Mouse (Mus musculus): ENCODE results near the gene Pmf1. TPM values are rescaled to one million over a fixed set of nuclear protein-coding genes. Genes with fewer than 3 reads are reported as not detected.
"Not testable (repeated sequence)": the region's sequence is repeated elsewhere in the genome, so short reads cannot be mapped to it uniquely, and the experiment has no call there.

Pmf1 gene
- polyA plus RNA-seq, 1 experiment: 138 TPM

- Histone ChIP-seq H3K27me3 (ENCODE audit: control insufficient read depth, insufficient read depth, low read length) (no peaks in the 10 kb centered on the region), H3K27ac (ENCODE audit: control insufficient read depth, insufficient read depth, low read length) (no peak overlapping the region), H3K4me1 (replicated peaks; ENCODE audit: control insufficient read depth, insufficient read depth, low read length) (peaks cover 11% of the 10 kb centered on the region), H3K36me3 (ENCODE audit: control insufficient read depth, insufficient read depth, low read length) (no peaks in the 10 kb centered on the region), H3K4me3 (ENCODE audit: control insufficient read depth, insufficient read depth, low read length) (no peak overlapping the region)
- TF ChIP-seq CTCF (IDR thresholded peaks at IDR 0.05; ENCODE audit: borderline replicate concordance, control insufficient read depth, extremely low read depth, insufficient read depth, low read length, poor library complexity): peak; percentile 57; the same call in 1 of the 2 replicates
- TF ChIP-seq POLR2A (IDR thresholded peaks at IDR 0.05; ENCODE audit: control insufficient read depth, extremely low read depth, insufficient read depth, low read length, poor library complexity): no peak
- peak; percentile 60 for DNase-seq
- WGBS: 42% methylated on average over 27 of the region's 27 CpGs
These were observed 30.6 kb upstream of the Pmf1 start for GRCm38 (mm10) chr3:88440500-88441381.

GRCm38 (mm10) chr3:88439582-88439981 is 29.5 kb upstream of the Pmf1 start:
- TF ChIP-seq CTCF (IDR thresholded peaks at IDR 0.05; ENCODE audit: borderline replicate concordance, control insufficient read depth, extremely low read depth, insufficient read depth, low read length, poor library complexity) (no peak), POLR2A (IDR thresholded peaks at IDR 0.05; ENCODE audit: control insufficient read depth, extremely low read depth, insufficient read depth, low read length, poor library complexity) (no peak)
- DNase-seq: no peak
- WGBS: 86% methylated on average over 4 of the region's 4 CpGs
- no peak overlapping the region for H3K4me3 ChIP-seq (ENCODE audit: control insufficient read depth, insufficient read depth, low read length)
- peaks cover 6% of the 10 kb centered on the region for H3K4me1 ChIP-seq (replicated peaks; ENCODE audit: control insufficient read depth, insufficient read depth, low read length)
- no peaks in the 10 kb centered on the region for H3K36me3 ChIP-seq (ENCODE audit: control insufficient read depth, insufficient read depth, low read length)
- no peak overlapping the region for H3K27ac ChIP-seq (ENCODE audit: control insufficient read depth, insufficient read depth, low read length)
- H3K27me3 ChIP-seq (ENCODE audit: control insufficient read depth, insufficient read depth, low read length): no peaks in the 10 kb centered on the region

GRCm38 (mm10) chr3:88437454-88437853 is 27.3 kb upstream of the Pmf1 start:
- DNase-seq: no peak
- no peaks in the 10 kb centered on the region for H3K36me3 ChIP-seq (ENCODE audit: control insufficient read depth, insufficient read depth, low read length)
- H3K4me3 ChIP-seq (ENCODE audit: control insufficient read depth, insufficient read depth, low read length): no peak overlapping the region
- no peak for TF ChIP-seq CTCF (IDR thresholded peaks at IDR 0.05; ENCODE audit: borderline replicate concordance, control insufficient read depth, extremely low read depth, insufficient read depth, low read length, poor library complexity)
- no peak for TF ChIP-seq POLR2A (IDR thresholded peaks at IDR 0.05; ENCODE audit: control insufficient read depth, extremely low read depth, insufficient read depth, low read length, poor library complexity)
- 95% methylated on average over 10 of the region's 10 CpGs for WGBS
- H3K27me3 ChIP-seq (ENCODE audit: control insufficient read depth, insufficient read depth, low read length): no peaks in the 10 kb centered on the region
- peaks cover 6% of the 10 kb centered on the region for H3K4me1 ChIP-seq (replicated peaks; ENCODE audit: control insufficient read depth, insufficient read depth, low read length)
- H3K27ac ChIP-seq (ENCODE audit: control insufficient read depth, insufficient read depth, low read length): no peak overlapping the region

- no peaks in the 10 kb centered on the region for H3K36me3 ChIP-seq (ENCODE audit: control insufficient read depth, insufficient read depth, low read length)
- WGBS: 77% methylated on average over 29 of the region's 29 CpGs
These were observed 26.5 kb upstream of the Pmf1 start for GRCm38 (mm10) chr3:88436395-88437201.

GRCm38 (mm10) chr3:88435515-88435914 is 25.4 kb upstream of the Pmf1 start:
- Histone ChIP-seq H3K4me3 (ENCODE audit: control insufficient read depth, insufficient read depth, low read length) (no peak overlapping the region), H3K36me3 (ENCODE audit: control insufficient read depth, insufficient read depth, low read length) (no peaks in the 10 kb centered on the region), H3K4me1 (replicated peaks; ENCODE audit: control insufficient read depth, insufficient read depth, low read length) (peaks cover 3% of the 10 kb centered on the region), H3K27me3 (ENCODE audit: control insufficient read depth, insufficient read depth, low read length) (no peaks in the 10 kb centered on the region), H3K27ac (ENCODE audit: control insufficient read depth, insufficient read depth, low read length) (no peak overlapping the region)
- no peak for DNase-seq
- 88% methylated on average over 10 of the region's 10 CpGs for WGBS
- no peak for TF ChIP-seq CTCF (IDR thresholded peaks at IDR 0.05; ENCODE audit: borderline replicate concordance, control insufficient read depth, extremely low read depth, insufficient read depth, low read length, poor library complexity)
- no peak for TF ChIP-seq POLR2A (IDR thresholded peaks at IDR 0.05; ENCODE audit: control insufficient read depth, extremely low read depth, insufficient read depth, low read length, poor library complexity)

More at GRCm38 (mm10) chr3:88436395-88437201, 26.5 kb upstream of the Pmf1 start:
- TF ChIP-seq POLR2A (IDR thresholded peaks at IDR 0.05; ENCODE audit: control insufficient read depth, extremely low read depth, insufficient read depth, low read length, poor library complexity) (no peak), CTCF (IDR thresholded peaks at IDR 0.05; ENCODE audit: borderline replicate concordance, control insufficient read depth, extremely low read depth, insufficient read depth, low read length, poor library complexity) (0 out of 2 replicates have a peak, but pooled peaks have one; percentile 8)
- no peak for DNase-seq
- Histone ChIP-seq H3K4me1 (replicated peaks; ENCODE audit: control insufficient read depth, insufficient read depth, low read length) (peaks cover 6% of the 10 kb centered on the region), H3K27me3 (ENCODE audit: control insufficient read depth, insufficient read depth, low read length) (no peaks in the 10 kb centered on the region), H3K4me3 (ENCODE audit: control insufficient read depth, insufficient read depth, low read length) (no peak overlapping the region), H3K27ac (ENCODE audit: control insufficient read depth, insufficient read depth, low read length) (no peak overlapping the region)

GRCm38 (mm10) chr3:88428639-88429038 is 18.5 kb upstream of the Pmf1 start:
- H3K27me3 ChIP-seq (ENCODE audit: control insufficient read depth, insufficient read depth, low read length); H3K27ac ChIP-seq (ENCODE audit: control insufficient read depth, insufficient read depth, low read length); H3K36me3 ChIP-seq (ENCODE audit: control insufficient read depth, insufficient read depth, low read length); DNase-seq; H3K4me1 ChIP-seq (replicated peaks; ENCODE audit: control insufficient read depth, insufficient read depth, low read length); H3K4me3 ChIP-seq (ENCODE audit: control insufficient read depth, insufficient read depth, low read length): not testable (repeated sequence)
- WGBS: 86% methylated on average over 8 of the region's 8 CpGs
